Mouse (Mus musculus) thymus, adult 2 months (tissue): Measurements from ENCODE around the gene Gprc5d. TPM values are rescaled to one million over a fixed set of nuclear protein-coding genes. Genes with fewer than 3 reads are reported as not detected.

Experiments used
- DNase-seq: peaks from one replicate; pipeline ENCODE4 v3.0.0; 2021
- H3K27ac ChIP-seq: fragments of 200-500 bp; 2 replicates; pipeline ENCODE4 v1.5.1; 2012; ENCODE audit warnings: low read length, control low read depth; ENCODE audit not compliant: control insufficient read depth, insufficient read depth
- H3K27me3 ChIP-seq: fragments of 200-500 bp; 2 replicates; pipeline ENCODE4 v1.6.1; 2012; ENCODE audit warnings: mild to moderate bottlenecking, low read length, moderate library complexity, mixed read lengths; ENCODE audit not compliant: control insufficient read depth, insufficient read depth
- H3K36me3 ChIP-seq: fragments of 200-500 bp; 2 replicates; pipeline ENCODE4 v1.6.1; 2012; ENCODE audit warnings: mild to moderate bottlenecking, low read length, moderate library complexity; ENCODE audit not compliant: control insufficient read depth, insufficient read depth
- H3K4me1 ChIP-seq: fragments of 200-500 bp; replicated peaks from 2 replicates; pipeline ENCODE4 v1.6.1; 2012; ENCODE audit warnings: low read length; ENCODE audit not compliant: control insufficient read depth, insufficient read depth
- H3K4me3 ChIP-seq: fragments of 200-500 bp; 2 replicates; pipeline ENCODE4 v1.5.1; 2012; ENCODE audit warnings: mild to moderate bottlenecking, low read length, control low read depth, moderate library complexity; ENCODE audit not compliant: control insufficient read depth, insufficient read depth
- CTCF ChIP-seq: fragments of 200-500 bp; IDR thresholded peaks from 2 replicates; pipeline ENCODE4 v1.5.1; 2012; ENCODE audit warnings: mild to moderate bottlenecking, control low read depth, low read length, moderate library complexity, borderline replicate concordance; ENCODE audit not compliant: control insufficient read depth, poor library complexity, insufficient read depth; ENCODE audit errors: extremely low read depth
- POLR2A ChIP-seq: fragments of 200-500 bp; IDR thresholded peaks from 2 replicates; pipeline ENCODE4 v1.6.1; 2012; ENCODE audit warnings: mild to moderate bottlenecking, low read length, control low read depth, moderate library complexity; ENCODE audit not compliant: control insufficient read depth, poor library complexity, insufficient read depth; ENCODE audit errors: extremely low read depth
- WGBS: fragments of 180-500 bp; shearing (Covaris S2); methylation state at CpG from one replicate; pipeline ENCODE4 v1.1.7; 2018; 5-methylcytosine and 5-hydroxymethylcytosine counted together
- polyA plus RNA-seq: library from polyadenylated mRNA; depleted of rRNA; stranded (reverse); fragments of >200 nt; gene quantifications from 2 replicates; pipeline ENCODE4 v1.2.3, GENCODE M21; 2012

Gprc5d gene
- polyA plus RNA-seq, 1 experiment = 0.59 TPM

DNA sequence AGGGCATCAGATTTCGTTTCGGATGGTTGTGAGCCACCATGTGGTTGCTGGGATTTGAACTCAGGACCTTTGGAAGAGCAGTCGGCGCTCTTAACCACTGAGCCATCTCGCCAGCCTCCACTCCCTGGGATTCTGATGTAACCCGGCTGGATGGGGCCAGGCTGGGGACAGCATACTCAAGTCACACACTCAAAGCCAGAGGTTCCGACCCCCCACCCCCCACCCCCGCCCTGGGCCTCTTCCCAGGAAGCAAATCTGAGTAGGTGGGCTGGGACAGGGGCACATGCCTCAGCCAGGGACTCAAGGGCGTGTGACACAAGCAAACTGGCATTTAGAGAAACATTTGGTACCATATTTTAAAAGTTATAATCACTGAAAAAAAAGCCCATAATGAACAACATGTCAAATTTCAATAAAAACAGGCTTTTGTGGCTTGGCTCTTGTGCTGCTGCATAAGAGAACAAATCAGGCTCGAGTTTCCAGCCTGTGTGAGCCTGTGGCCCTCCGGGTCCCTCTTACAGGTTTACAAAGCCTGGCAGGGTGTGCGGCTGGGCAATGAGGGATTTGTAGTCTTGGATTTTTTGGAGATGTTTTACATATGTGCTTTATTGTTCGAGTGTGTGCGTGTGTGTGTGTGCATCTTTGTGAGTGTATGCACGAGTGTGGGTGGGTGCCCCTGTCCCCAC is 17.2 kb downstream of the Gprc5d start:
- WGBS = 87% methylated on average over 15 of the region's 15 CpGs
- no peak for DNase-seq
- Histone ChIP-seq H3K4me1 (no peaks in the 10 kb centered on the region), H3K4me3 (no peak overlapping the region), H3K27ac (no peak overlapping the region), H3K27me3 (no peaks in the 10 kb centered on the region), H3K36me3 (no peaks in the 10 kb centered on the region)
- TF ChIP-seq CTCF (no peak), POLR2A (no peak)

DNA sequence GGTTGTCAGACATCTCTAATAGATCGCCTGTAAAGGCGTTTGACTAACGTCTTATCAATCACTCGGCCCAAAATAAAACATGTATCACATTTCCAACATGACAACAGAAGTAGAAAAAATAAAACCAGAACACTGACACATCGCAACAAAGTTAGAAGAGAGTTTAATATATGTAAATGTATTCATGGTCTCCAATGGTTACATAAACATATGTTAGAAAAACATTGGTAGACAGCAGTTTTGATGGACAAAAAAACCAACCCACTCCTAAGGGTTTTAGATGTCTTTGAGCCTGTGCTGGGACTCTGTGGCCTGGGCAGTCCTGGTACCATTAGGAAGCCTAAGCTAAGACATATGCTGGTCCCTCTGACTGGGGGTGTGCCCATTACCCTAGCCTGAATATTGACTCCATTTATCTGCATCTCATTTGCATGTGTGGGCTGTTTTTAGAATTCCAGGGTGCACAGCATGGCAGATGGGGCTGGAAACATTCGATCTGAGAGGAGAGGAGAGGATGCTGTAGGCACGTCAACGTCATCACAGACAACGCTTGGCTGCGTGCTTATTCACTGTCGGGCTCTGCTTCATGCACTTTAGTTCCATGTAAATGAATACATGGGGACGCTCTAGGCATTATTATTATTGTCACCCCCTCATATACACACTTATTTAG is 25.1 kb downstream of the Gprc5d start:
- Histone ChIP-seq H3K4me1 (peaks cover 3% of the 10 kb centered on the region), H3K36me3 (no peaks in the 10 kb centered on the region), H3K4me3 (no peak overlapping the region), H3K27ac (no peak overlapping the region), H3K27me3 (no peaks in the 10 kb centered on the region)
- no peak for DNase-seq
- WGBS = 97% methylated on average over 12 of the region's 12 CpGs
- TF ChIP-seq POLR2A = no peak
- TF ChIP-seq CTCF = no peak

DNA sequence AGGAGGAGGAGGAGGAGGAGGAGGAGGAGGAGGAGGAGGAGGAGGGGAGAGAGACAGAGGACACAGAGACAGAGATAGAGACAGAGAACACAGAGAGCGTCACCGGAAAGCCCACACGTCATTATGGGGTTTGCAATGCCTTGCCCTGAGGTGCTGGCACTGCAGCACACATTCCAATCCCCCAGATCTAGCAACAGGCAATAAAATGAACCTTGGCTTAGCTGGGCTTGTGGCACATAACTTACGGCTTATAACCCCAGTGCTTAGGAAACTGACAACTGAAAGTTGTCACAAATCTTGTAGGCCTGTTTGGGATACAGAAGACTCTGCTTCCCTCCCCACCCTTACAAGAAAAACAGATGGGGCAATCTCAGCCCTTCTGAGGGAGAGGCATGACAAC is 27.4 kb downstream of the Gprc5d start:
- no peak overlapping the region for H3K4me3 ChIP-seq
- DNase-seq = no peak
- TF ChIP-seq POLR2A = no peak
- no peak for TF ChIP-seq CTCF
- H3K36me3 ChIP-seq = no peaks in the 10 kb centered on the region
- WGBS = 88% methylated on average over 4 of the region's 4 CpGs
- H3K4me1 ChIP-seq = peaks cover 4% of the 10 kb centered on the region
- no peaks in the 10 kb centered on the region for H3K27me3 ChIP-seq
- H3K27ac ChIP-seq = no peak overlapping the region

DNA sequence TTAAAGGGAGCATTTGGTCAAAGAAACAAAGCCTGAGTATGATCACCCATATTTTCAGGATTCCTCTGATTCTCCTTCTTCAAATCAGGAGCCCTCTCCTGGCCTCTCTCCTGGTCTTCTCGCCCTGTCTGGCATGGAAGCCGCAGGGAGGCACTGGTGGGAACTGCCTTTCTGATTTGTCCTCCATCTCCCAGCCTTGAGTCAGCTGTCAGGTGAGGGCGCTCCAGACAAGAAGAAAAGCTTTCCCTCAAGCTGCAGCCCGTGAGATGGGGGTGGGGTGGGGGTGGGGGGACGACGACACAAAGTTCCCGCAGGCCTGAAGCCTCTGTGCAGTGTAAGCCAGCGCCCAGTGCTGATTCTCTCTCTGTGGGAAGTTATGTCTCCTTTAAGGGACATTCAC is 28.3 kb downstream of the Gprc5d start:
- no peaks in the 10 kb centered on the region for H3K27me3 ChIP-seq
- peaks cover 4% of the 10 kb centered on the region for H3K4me1 ChIP-seq
- no peak overlapping the region for H3K4me3 ChIP-seq
- DNase-seq = no peak
- no peak for TF ChIP-seq POLR2A
- no peak for TF ChIP-seq CTCF
- H3K36me3 ChIP-seq = no peaks in the 10 kb centered on the region
- no peak overlapping the region for H3K27ac ChIP-seq
- WGBS = 76% methylated on average over 8 of the region's 8 CpGs

DNA sequence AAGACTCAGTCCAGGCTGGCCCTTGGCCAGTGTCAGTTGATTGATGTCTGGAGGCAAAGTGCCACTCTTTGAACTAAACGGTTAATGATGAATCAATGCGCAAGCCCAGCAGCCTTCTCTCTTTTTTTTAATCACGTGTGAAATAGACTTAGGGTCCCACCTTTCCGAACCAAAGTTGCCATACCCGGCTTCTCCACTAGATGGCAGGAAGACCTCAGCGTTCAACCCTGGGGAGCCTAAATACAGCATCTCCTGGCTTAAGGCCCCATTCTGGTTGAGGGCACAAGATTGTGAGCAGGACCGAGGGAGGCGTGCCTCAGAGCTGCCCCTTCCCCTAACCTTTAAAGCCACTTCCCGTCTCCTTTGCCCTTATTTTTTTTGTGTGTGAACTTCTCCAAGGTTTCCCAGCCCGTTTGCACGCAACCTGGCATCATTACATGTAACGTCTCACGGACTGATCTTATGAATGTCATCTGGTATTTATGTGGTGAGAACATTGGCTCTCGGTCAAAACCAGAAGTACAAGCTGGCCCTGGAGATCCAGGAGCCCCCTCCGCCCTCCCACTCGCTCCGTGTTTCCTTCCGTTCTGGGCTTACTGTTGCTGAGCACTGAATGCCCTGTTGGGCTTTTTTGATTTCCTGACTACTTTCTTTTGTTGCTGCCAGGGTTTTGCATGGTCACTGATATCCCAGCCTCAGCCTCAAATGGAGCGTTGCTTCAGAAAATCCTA is 30.2 kb downstream of the Gprc5d start:
- no peak overlapping the region for H3K4me3 ChIP-seq
- H3K27me3 ChIP-seq = no peaks in the 10 kb centered on the region
- WGBS = 10% methylated on average over 19 of the region's 19 CpGs
- DNase-seq = peak; percentile 78
- no peak overlapping the region for H3K27ac ChIP-seq
- TF ChIP-seq CTCF (peak; percentile 63; the same call in 1 of the 2 replicates), POLR2A (no peak)
- peaks cover 4% of the 10 kb centered on the region for H3K4me1 ChIP-seq
- H3K36me3 ChIP-seq = no peaks in the 10 kb centered on the region

DNA sequence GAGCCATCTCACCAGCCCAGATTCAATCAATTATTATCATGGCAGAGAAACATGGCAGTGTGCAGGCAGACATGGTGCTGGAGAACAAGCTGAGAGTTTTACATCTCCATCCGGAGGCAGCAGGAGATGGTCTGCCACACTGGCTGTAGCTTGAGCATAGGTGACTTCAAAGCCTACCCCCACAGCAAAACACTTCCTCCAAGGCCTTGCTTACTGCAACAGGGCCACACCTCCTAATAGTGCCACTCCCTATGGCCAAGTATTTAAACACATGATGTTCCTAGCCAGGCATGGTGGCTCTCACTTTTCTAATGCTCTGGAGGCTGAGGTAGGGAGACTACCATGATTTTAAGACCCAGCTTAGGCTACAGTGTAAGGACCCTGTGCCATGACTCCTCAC is 32.4 kb downstream of the Gprc5d start:
- TF ChIP-seq POLR2A (no peak), CTCF (no peak)
- H3K4me1 ChIP-seq = peaks cover 4% of the 10 kb centered on the region
- no peak overlapping the region for H3K27ac ChIP-seq
- no peaks in the 10 kb centered on the region for H3K36me3 ChIP-seq
- DNase-seq = no peak
- H3K27me3 ChIP-seq = no peaks in the 10 kb centered on the region
- WGBS = 95% methylated on average over 1 of the region's 1 CpGs
- H3K4me3 ChIP-seq = no peak overlapping the region
